Mouse (Mus musculus) kidney, adult 18-20 months (tissue): ENCODE results near the gene Neurog3.

Experiments used
- DNase-seq: peaks from one replicate; pipeline ENCODE4 v3.0.0; 2021

Gene Neurog3

GRCm38 (mm10) chr10:62138040-62138439 is 5.2 kb downstream of the Neurog3 start:
- no peak for DNase-seq

- DNase-seq: no peak
These were observed 10.9 kb downstream of the Neurog3 start, which contains the start of gene Fam241b for GRCm38 (mm10) chr10:62143820-62144219. TSS of gene Fam241b (minus strand) at chr10:62143920.

- DNase-seq: no peak
These were observed 13.1 kb downstream of the Neurog3 start for GRCm38 (mm10) chr10:62145957-62146356.

DNA sequence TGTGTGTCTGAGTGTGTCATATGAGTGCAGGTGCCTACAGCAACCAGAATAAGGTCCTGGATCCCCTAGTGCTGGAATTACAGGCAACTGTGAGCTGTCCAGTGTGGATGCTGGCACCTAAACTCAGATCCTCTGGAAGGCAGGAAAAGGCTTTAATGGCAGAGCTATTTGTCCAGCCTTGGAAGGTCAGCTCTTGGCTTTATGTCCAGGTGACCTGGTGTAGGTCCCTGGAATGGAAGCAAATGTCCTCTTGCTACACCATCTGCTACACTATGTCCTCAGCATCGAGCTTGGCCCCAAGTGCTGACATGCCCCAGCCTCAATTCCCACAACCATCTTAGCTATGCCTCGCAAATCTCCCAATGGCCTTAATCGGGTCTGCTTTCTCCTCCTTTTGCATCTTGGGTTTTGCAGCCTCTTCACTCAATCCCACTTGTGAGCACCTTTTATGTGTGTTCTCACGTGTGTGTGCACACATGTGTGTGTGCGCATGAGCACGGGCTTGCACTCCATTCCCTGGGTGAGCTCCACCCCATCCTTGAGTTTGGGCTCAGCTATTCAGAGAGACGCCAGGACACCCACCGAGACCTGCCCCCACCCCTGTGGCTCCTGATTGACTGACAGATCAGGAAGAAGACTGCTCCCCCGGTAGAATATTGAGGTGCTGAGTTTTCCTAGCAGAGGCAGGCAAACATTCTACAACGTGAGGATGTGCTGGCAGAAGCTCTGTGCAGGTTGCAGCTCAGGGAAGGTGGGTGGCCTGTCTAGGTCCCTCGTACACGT is 14.8 kb downstream of the Neurog3 start:
- no peak for DNase-seq

GRCm38 (mm10) chr10:62149929-62150328 is 17.0 kb downstream of the Neurog3 start:
- no peak for DNase-seq

DNA sequence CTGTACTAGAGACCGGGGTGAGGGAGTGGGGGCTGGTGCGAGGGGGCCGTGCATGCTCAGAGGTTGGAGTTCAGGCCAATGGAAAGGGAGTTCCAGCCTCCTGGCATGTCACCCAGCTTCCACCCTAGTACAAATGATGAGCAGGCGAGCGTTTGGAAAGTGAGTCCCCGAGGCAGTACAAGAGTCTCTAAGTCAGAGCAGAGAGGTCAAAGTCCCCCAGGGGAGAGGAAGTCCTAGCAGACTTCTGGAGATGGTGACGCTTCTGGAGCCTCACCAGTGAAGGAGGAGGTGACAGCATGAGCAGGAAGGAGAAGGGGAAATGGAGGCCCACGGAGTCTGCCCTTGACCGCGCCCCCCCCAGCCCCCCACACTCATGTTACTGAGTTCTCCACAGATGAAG is 29.5 kb downstream of the Neurog3 start:
- peak; percentile 8 for DNase-seq

GRCm38 (mm10) chr10:62172841-62173553 is 40.1 kb downstream of the Neurog3 start:
- DNase-seq: no peak

DNA sequence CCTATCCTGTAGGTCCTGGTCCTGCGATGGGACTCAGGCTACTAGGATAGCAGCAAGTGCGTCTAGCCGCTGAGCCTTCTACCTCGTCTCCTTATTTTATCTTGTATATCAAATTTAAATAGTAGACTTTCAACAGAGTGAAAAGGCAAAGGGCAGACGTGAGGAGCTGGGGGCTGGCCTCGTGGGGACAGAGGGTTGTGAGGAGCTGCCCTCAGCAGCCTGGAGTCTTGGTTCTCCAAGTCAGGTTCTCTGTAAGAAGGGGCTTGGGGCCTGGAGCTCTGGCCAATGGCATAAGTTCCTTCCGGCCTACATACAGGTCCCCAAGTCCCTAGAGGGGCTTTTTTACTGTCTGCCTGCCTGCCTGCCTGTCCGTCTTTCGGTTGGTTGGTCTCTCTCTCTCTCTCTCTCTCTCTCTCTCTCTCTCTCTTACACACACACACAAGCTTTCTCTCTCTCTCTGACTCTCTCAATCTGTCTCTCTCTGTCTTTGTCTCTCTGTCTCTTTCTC is 41.1 kb downstream of the Neurog3 start:
- DNase-seq: no peak

- no peak for DNase-seq
These were observed 41.8 kb downstream of the Neurog3 start for GRCm38 (mm10) chr10:62174533-62175313.

- DNase-seq: no peak
These were observed 47.1 kb downstream of the Neurog3 start for GRCm38 (mm10) chr10:62179944-62180343.

DNA sequence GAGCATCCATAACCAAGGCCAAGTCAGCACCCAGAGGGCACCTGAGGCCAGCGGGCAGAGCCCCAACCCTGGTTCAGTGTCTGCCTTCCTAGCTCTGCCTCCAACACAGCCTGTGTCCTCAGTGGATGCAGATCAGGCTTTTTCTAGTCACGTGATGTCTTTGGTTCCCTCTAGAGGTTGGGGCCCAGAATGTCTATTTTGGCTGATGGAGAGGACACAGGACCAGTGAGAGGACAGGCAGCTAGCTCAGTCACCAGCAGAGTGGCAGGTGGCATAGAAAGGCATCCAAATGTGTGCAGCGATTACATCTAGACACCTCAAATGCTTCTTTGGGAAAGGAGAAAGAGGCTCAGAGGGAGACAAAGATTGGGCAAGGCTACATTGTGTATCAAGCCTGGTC is 48.8 kb downstream of the Neurog3 start:
- DNase-seq: no peak

- no peak for DNase-seq
These were observed 49.7 kb downstream of the Neurog3 start for GRCm38 (mm10) chr10:62182471-62183014.

DNA sequence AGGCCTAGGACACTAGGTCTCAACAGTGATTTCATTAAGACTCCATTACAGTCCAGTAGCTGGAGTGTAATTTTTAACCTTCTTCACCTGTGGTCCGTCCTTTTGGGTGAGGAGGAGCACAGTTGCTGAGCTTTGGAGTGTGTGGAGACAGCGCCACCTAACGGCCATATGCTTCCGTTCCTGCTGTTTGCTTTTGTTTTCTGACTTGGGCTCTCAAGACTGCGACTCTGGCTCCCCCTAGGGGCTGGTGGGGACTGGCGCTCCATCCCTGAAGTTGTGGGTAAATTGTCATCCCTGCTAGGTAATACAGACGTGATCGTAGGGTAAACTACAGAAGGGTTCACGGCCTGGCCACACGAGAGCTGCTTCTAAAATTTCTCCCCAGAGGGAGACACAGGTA is 50.2 kb downstream of the Neurog3 start:
- DNase-seq: peak; percentile 97
